Mouse (Mus musculus): ENCODE results near the gene Fitm1. TPM values are rescaled to one million over a fixed set of nuclear protein-coding genes. Genes with fewer than 3 reads are reported as not detected.

The Fitm1 gene
- not detected in 2 replicates for polyA plus RNA-seq (2012)

DNA sequence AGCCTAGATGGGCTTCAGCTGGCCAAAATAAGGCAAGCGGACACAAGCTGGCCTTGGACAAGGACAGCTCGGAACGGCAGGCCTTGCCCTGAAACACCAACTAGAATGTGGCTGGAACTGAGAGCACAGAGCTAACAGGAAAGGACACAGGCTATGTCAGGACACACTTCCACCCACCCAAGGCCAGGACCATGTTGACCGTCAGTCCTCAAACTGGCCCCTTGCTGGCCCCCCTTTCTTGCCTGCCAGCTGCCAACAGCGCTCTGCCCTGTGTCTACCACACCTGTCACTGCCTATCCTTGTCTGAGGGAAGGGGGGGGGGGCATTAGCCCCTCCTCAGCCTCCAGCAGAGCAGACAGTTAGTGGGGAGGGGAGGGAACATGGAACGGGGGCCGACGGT lies at the start of gene Fitm1:
Gene Fitm1 (plus strand): TSS at position 316 of the 400 bp plus-strand sequence.
- TF ChIP-seq GATA1 (IDR thresholded peaks at IDR 0.05; ENCODE audit: low read length), result no peak

DNA sequence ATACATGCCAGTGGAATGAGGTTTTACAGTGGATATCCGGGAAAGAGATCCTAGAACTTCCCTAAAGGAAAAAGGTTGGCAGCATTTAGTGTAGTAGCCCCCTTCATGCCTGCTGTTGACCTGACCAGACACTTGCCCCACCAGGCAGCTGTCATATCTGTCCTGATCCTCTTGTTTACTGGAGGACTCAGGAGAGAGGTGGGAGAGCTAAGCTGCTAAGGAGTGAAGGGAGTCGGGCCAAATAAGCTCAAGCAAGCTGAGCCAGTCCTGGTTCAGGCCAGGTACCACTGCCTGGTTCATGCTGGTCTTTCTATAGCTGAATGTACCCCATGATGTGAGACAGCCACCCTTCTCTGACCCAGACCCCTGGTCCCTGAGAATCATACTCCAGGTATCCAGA lies 48.7 kb upstream of the Fitm1 start:
- no peak for TF ChIP-seq GATA1 (IDR thresholded peaks at IDR 0.05; ENCODE audit: low read length)

DNA sequence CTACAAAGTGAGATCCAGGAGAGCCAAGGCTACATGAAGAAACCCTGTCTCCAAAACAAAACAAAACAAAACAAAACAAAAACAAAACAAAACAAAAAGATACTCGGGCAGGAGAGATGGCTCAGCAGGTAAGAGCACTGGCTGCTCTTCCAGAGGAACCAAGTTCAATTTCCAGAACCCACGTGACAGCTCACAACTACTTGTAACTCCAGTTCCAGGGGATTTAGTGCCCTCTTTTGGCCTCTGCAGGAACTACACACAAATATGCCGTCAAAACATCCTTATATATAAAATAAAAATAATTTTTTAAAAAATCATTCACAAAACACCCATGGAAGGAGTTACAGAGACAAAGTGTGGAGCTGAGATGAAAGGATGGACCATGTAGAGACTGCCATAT lies 47.5 kb upstream of the Fitm1 start:
- no peak for TF ChIP-seq GATA1 (IDR thresholded peaks at IDR 0.05; ENCODE audit: low read length)

DNA sequence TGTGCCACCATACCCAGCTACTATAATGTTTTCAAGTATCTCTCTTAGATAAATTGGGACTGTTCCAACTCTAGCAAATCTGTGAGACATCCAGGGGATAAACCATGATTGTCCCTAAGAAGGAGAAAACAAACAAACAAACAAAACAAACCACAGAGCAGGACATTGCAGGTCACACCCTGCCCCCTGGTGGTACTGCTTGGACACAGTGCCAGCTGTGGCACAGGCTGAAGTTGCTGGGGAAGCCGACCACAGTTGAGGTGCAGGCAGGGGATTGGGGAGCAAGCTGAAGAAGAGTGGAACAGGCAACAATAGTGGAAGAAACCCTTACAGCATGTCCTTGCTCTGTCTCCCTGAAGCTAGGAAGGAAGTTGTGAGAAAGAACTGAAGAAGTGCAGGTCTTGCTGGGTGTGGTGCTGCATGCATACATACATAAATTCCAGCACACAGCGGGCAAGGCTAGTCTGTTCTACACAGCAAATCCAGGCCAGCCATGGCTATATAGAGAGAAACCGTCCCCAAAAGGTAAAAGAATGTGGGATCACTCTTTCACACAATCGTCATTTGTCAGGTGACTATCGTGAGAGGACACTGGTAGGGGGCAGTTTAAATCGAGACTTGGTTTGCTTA lies 39.2 kb upstream of the Fitm1 start:
- TF ChIP-seq GATA1 (IDR thresholded peaks at IDR 0.05; ENCODE audit: low read length), result no peak

DNA sequence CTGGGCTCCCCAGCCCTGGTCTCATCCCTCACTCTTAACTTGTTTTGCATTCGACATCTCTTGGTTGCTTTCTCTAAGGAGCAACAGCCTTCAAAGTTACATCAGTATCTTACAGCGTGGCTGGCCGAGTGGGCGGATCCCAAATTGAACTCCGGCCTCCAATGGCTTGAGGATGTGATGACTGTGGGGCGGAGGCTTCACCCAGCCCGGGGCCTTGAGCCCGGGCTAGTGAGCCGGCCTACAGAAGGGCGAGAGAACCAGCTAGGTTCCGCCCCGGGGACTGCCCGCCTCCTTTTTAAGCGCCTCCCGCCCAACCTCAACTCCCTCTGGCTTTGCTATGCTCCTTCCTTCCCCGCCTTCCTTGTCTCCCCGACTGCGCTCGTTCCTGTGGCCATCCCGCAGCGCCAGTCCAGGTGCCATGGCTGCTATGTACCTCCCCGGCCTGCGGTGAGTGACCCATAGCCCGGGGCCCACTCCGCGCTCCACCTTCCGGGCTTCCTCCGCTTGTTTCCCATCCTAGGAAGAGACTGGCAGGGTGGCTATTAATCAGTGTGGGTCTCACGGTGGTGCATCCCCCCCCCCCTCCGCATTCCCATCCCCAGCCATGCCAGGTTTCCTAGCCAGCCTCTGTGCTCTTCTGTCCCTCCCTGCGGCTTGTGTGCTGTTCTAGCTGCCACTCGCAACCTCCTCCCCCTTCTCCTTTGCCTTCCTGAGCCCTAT lies 35.2 kb upstream of the Fitm1 start, which contains the start of gene Pck2:
Gene Pck2 (plus strand): TSS at position 200 of the 720 bp plus-strand sequence.
- TF ChIP-seq GATA1 (IDR thresholded peaks at IDR 0.05; ENCODE audit: low read length), result no peak

DNA sequence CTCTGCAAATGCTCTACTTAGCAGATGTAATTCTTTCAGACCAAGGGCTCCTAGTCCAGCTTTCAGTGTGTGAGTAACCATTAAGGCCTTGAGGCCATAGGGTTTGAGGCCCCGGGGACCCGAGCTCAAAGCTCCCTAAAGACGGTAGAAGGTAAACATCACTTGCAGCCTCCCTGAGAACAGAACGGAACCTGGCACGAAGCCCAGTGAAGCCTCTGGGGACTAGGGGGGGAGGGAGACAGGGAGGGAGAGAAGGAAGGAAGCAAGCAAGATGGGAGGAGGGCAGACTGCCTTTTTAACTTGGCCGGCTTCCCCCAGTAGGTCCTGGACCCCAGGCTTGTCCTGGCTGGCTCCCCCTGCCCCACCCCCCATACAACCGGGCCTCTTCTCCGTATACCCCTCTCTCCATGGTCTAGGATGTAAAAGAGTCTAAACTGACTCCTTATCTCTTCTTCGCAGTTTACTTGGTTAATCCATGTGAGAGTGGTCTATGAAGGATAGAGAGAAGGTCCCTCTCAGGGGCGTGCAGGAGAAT lies 34.6 kb upstream of the Fitm1 start:
- no peak for TF ChIP-seq GATA1 (IDR thresholded peaks at IDR 0.05; ENCODE audit: low read length)

DNA sequence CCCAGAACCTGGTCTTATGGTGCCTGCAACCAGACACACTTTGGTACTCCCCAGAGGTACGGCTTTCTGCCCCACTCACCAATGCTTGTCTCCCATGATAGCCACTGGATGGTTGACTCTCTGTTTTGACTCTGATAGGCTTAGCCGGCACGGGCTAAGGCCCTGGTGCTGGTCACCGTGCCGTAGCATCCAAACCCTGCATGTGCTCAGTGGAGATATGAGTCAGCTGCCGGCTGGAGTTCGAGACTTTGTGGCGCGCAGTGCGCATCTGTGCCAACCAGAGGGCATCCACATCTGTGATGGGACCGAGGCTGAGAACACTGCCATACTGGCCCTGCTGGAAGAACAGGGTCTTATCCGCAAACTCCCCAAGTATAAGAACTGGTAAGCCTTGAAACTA lies 33.1 kb upstream of the Fitm1 start:
- TF ChIP-seq GATA1 (IDR thresholded peaks at IDR 0.05; ENCODE audit: low read length), result no peak

DNA sequence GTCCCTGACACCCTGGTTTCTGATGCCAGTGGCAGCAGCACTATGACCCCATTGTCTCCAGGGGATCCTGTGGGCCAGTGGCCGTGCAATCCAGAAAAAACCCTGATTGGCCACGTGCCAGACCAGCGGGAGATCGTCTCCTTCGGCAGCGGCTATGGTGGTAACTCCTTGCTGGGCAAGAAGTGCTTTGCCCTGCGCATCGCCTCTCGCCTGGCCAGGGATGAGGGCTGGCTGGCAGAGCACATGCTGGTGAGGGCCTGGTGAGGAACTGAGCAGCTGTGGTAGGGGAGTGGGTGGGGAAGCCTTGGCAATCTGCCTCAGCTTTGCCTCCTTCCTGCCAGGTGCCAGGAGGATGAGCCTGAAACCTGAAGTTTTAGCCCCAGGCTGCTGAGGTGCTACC lies 31.1 kb upstream of the Fitm1 start:
- no peak for TF ChIP-seq GATA1 (IDR thresholded peaks at IDR 0.05; ENCODE audit: low read length)

DNA sequence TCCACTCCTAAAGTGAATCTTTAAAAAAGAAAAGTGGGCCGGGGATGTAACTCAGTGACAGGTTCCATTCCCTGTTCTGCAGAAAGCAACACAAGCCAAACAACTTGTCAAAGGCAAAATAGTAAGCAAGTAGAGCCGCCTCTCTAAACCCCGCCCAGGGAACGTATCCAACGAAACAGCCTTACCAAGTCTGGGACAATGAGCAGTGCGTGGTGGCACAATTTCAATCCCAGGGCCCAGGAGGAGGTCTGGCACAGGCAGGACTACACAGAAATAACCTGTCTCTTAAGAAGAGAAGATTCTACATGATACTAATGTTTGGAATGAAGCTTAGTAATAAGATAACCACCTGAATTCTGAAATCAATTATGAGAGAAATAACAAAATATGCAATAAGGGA lies 25.2 kb upstream of the Fitm1 start:
- TF ChIP-seq GATA1 (IDR thresholded peaks at IDR 0.05; ENCODE audit: low read length), result no peak

DNA sequence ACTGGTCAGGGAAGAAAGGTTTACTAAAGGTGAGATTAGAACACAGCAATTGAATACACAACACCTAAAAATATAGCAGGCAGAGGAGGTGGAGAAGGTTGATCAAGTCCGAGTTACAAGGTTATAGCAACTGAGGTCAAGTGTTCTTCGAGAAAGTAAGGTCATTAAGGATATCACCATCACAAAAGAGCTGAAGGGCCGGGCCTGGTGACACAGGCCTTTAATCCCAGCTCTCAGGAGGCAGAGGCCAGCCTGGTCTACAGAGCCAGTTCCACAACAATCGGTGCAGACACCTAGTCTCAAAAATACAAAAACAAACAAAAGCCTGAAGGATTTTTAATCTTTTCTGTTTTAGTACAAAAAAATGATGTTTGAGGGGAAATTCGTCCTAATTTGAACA lies 24.1 kb upstream of the Fitm1 start:
- no peak for TF ChIP-seq GATA1 (IDR thresholded peaks at IDR 0.05; ENCODE audit: low read length)

DNA sequence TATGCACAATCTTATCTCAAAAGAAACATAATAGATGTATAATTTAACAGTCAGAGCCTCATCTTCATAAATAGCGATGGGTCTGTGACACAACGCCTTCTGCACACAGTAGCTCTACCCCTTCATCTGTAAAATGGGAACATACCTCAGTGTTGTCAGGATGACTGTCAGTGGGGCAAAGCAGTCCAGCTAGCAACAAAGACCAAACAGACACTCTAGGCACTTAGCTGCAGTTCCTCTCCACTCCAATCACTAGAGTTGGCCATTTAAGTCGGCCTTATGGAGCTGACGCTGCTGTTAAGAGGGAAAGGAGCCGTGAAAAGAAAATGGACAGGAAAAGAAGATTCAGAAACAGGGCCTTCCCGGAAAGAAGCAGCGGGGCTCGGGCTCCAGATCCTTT lies 23.6 kb upstream of the Fitm1 start:
- no peak for TF ChIP-seq GATA1 (IDR thresholded peaks at IDR 0.05; ENCODE audit: low read length)

DNA sequence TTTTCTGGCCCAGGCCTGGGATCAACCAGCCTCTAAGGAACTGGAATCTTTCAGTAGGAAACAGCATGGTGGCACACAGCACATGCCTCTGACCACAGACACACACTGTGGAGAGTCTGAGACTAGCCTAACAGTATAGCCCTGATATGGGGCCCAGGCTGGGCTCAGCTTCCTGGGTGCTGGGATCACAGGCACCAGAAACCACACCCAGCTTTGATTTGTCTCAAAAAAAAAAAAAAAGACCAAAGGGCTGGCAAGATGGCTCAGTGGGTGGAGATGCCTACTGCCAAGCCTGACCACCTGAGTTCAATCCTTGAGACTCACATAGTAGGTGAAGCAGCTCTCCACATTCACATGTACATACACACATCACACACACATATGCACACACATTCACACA lies 20.8 kb upstream of the Fitm1 start:
- no peak for TF ChIP-seq GATA1 (IDR thresholded peaks at IDR 0.05; ENCODE audit: low read length)

DNA sequence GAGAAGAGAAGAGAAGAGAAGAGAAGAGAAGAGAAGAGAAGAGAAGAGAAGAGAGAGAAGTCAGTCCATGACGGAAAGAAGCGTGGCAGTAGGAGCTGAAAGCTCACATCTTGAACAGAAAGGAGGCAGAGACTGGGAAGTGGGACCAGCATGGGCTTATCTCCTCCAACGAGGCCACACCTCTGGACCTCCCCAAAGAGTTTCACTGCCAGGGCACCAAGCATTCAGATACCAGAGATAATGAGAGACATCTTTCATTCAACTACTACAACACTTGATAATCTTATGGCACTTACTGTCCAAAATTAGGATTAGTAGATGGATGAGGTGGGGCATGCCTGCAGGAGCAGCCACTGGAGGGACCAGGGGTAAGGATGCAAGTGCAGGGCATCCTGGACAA lies 19.6 kb upstream of the Fitm1 start:
- TF ChIP-seq GATA1 (IDR thresholded peaks at IDR 0.05; ENCODE audit: low read length), result no peak

DNA sequence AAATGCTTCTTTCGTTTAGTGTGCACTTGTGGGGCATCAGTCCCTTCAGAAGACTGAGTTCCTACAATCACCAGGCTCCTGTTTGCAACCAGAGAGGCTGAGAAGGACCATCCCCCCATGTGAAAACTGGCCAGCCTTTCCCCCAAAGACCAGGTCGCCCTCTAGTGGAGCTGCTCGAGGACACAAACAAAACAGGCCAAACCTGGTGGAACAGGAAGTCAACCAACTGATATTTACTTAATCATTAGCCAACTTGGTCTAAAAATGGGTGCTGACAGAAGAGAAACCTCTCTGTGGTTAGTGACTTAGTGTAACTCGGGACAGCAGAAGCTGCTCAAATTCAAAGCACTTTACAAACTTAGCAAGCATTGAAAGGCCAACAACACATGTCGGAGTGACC lies 18.4 kb upstream of the Fitm1 start:
- no peak for TF ChIP-seq GATA1 (IDR thresholded peaks at IDR 0.05; ENCODE audit: low read length)

DNA sequence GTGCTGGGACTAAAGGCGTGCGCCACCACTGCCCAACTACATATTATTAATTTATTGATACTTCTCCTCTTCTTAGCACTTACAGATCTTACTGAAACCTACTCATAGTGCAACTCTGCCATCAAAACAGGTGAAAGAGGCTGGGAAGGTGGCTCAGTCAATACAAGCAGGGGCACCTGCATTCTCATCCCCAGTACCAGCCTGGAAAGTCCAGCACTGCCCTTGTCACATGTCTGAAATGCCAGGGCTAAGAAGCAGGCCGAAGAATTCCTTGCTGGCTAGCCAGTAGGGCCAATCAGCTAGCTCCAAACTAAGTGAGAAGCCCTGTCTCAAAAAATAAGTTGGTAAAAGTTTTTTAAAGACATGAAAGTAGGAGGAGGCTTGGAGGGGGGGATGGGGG lies 17.8 kb upstream of the Fitm1 start:
- no peak for TF ChIP-seq GATA1 (IDR thresholded peaks at IDR 0.05; ENCODE audit: low read length)

DNA sequence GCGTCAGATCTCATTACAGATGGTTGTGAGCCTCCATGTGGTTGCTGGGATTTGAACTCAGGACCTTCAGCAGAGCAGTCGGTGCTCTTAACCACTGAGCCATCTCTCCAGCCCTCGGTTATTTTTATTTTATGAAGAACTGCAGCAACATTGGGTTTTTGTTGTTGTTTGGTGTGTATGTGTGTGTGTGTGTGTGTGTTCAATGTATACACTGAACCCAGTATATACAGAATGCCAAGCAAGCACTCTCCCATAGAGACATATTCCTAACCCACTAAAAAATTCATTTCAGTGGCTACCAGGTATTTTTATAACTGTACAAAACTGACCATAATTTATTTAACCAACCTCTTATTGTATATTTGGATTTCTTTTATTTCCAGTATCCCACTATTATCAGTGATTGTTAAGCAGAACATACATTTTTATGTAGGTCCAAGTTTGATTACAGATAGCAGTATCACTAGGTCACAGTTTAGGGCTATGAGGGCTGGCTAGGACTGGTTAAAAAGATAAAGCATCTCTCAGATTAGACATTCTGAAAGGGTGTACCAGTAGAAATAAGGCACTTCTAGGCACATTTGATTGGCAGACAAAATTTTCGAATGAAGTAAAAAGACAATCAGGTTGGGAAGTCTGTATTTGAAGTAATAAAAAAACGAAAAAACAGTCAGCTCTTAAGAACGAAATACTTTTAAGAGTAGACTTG lies 16.5 kb upstream of the Fitm1 start:
- TF ChIP-seq GATA1 (IDR thresholded peaks at IDR 0.05; ENCODE audit: low read length), result peak; percentile 76
